In genomic region chr3:57825866-57826265, GRCm38 (mm10) we compare ENCODE assay signal across 28 mouse cellular contexts. TPM values are rescaled to one million over a fixed set of nuclear protein-coding genes. Genes with fewer than 3 reads are reported as not detected.
DNase-seq lines count a peak whose midpoint lies in the region; ATAC-seq and TF ChIP-seq lines count a peak whose summit lies in the region.
"Had no signal": no experiment of that assay in that cellular context is flagged by ENCODE, and none has a peak within 500 bp of the region (broad histone marks: within the 10 kb centered on the region; RNA-seq: fewer than 3 reads in every experiment).

No protein-coding gene starts in this region.

- H3K4me3 ChIP-seq in layer of hippocampus, adult 2 months = no peak overlapping the region
- H3K4me3 ChIP-seq: embryonic facial prominence, embryonic 13.5 days; embryonic facial prominence, embryonic 15.5 days; erythroblast, embryonic 14.5 days; forebrain, embryonic 10.5 days; forebrain, embryonic 12.5 days had no signal

- no peak for TF ChIP-seq CTCF in layer of hippocampus, adult 2 months (conservative IDR thresholded peaks at IDR 0.05)

- peak; percentile 43 for ATAC-seq in frontal cortex, adult (ENCODE audit: low TSS enrichment)
- ATAC-seq: activated CD4-positive, CD25-positive, alpha-beta regulatory T cell, adult 4 months; CD4-positive, CD25-positive, alpha-beta regulatory T cell, adult 4 months; forebrain, embryonic 14.5 days; forebrain, embryonic 16.5 days; Patski had no signal

- DNase-seq in frontal cortex, postnatal 25 days (ENCODE audit: low spot score in 2 of 2) = no peak
- peak; percentile 38 to 61 for DNase-seq in layer of hippocampus, adult 2 months (ENCODE audit: low spot score in 2 of 2)
- no peak for DNase-seq in layer of hippocampus, postnatal 36 days
- peak; percentile 29 for DNase-seq in right cerebral cortex, postnatal 14 days
- DNase-seq in right cerebral cortex, adult 2 months (ENCODE audit: low spot score in 2 of 2) = no peak
- DNase-seq: adrenal gland, adult 8-10 months; adrenal gland, postnatal 14 days; adrenal gland, postnatal 36 days; B cell, adult 2 months; cerebellum, adult 11 months; cerebellum, adult 18-20 months; cerebellum, adult 8-10 months; cerebellum, adult 9-11 months; cerebellum, postnatal 14 days; cerebellum, postnatal 36 days; embryo, embryonic 11 days had no signal

- peak overlapping the region; percentile 65; the same call in 1 of the 2 replicates for H3K27ac ChIP-seq in layer of hippocampus, adult 2 months
- H3K27ac ChIP-seq: embryonic facial prominence, embryonic 13.5 days; embryonic facial prominence, embryonic 15.5 days; forebrain, embryonic 10.5 days; forebrain, embryonic 12.5 days had no signal

RNA-seq across cellular contexts. Expression of gene Pfn2, which starts 22.0 kb away (rescaled TPM):
- total RNA-seq in layer of hippocampus, adult 2 months (2021) = 100 to 1,000 TPM; 533 to 535 TPM
- total RNA-seq in layer of hippocampus, postnatal 36 days (2021) = 100 to 1,000 TPM; 529 to 554 TPM
- total RNA-seq: G1E had no signal

Comparison
In these comparisons a context has a peak if more than half of its experiments do, and no peak if none do; other contexts are left out.
1. DNase-seq: peak in layer of hippocampus, adult 2 months (2 of 2) and right cerebral cortex, postnatal 14 days (single experiment); none in frontal cortex, postnatal 25 days (0 of 2), layer of hippocampus, postnatal 36 days (0 of 2) and right cerebral cortex, adult 2 months (0 of 2).